Mouse (Mus musculus) liver, embryonic 12.5 days (tissue): ENCODE measurements around the gene Hibch. TPM values are rescaled to one million over a fixed set of nuclear protein-coding genes. Genes with fewer than 3 reads are reported as not detected.

Experiments
- ATAC-seq: fragments of 200-750 bp; cut with Nextera tagmentation; 2 replicates; pipeline ENCODE4 v1.8.0; 2017; ENCODE audit warnings: moderate number of reproducible peaks, mild to moderate bottlenecking, moderate library complexity
- H3K27ac ChIP-seq: fragments of 300-500 bp; sonication (generic); 2 replicates; pipeline ENCODE4 v1.5.1; 2016; ENCODE audit warnings: mild to moderate bottlenecking
- H3K27me3 ChIP-seq: fragments of 300-500 bp; sonication (generic); replicated peaks from 2 replicates; pipeline ENCODE4 v1.6.1; 2016; ENCODE audit warnings: mild to moderate bottlenecking, moderate library complexity
- H3K36me3 ChIP-seq: fragments of 300-500 bp; sonication (generic); 2 replicates; pipeline ENCODE4 v1.6.1; 2016; ENCODE audit warnings: mild to moderate bottlenecking, moderate library complexity
- H3K4me1 ChIP-seq: fragments of 300-500 bp; sonication (generic); 2 replicates; pipeline ENCODE4 v1.6.1; 2016
- H3K4me2 ChIP-seq: fragments of 300-500 bp; sonication (generic); 2 replicates; pipeline ENCODE4 v1.6.1; 2016; ENCODE audit warnings: mild to moderate bottlenecking, moderate library complexity
- H3K4me3 ChIP-seq: fragments of 300-500 bp; sonication (generic); 2 replicates; pipeline ENCODE4 v1.5.1; 2016; ENCODE audit warnings: mild to moderate bottlenecking, moderate library complexity
- H3K9ac ChIP-seq: fragments of 300-500 bp; sonication (generic); 2 replicates; pipeline ENCODE4 v1.6.1; 2016; ENCODE audit warnings: mild to moderate bottlenecking, moderate library complexity
- H3K9me3 ChIP-seq: fragments of 300-500 bp; sonication (generic); replicated peaks from 2 replicates; pipeline ENCODE4 v1.6.1; 2016; ENCODE audit warnings: mild to moderate bottlenecking, moderate library complexity
- WGBS: fragments of 180-500 bp; shearing (Covaris S2); methylation state at CpG from one replicate; pipeline ENCODE4 v1.1.7; 2016; ENCODE audit not compliant: insufficient replicate concordance; 5-methylcytosine and 5-hydroxymethylcytosine counted together
- polyA plus RNA-seq: library from polyadenylated mRNA; unstranded; fragments of >200 nt; fragmentation: Nextera tagmentation; extraction: Ambion mirVana; gene quantifications from 2 replicates; pipeline ENCODE4 v1.2.1, GENCODE M21; 2016

Gene Hibch
- polyA plus RNA-seq, 1 experiment from 2014 or later = 20.4 TPM

- peaks cover 14% of the 10 kb centered on the region; the same call in 1 of the 2 replicates for H3K4me1 ChIP-seq
- no peak for ATAC-seq
- H3K4me3 ChIP-seq = no peak overlapping the region
- 55% methylated on average over 4 of the region's 4 CpGs for WGBS
- no peaks in the 10 kb centered on the region for H3K9me3 ChIP-seq
- no peak overlapping the region for H3K4me2 ChIP-seq
- no peaks in the 10 kb centered on the region for H3K36me3 ChIP-seq
- H3K27me3 ChIP-seq = peaks cover 24% of the 10 kb centered on the region; the same call in 1 of the 2 replicates
- no peak overlapping the region for H3K27ac ChIP-seq
- no peak overlapping the region for H3K9ac ChIP-seq
Measured at GRCm38 (mm10) chr1:52956746-52957145, 112.0 kb downstream of the Hibch start.

GRCm38 (mm10) chr1:52960191-52960590 lies 115.5 kb downstream of the Hibch start:
- no peak overlapping the region for H3K4me3 ChIP-seq
- WGBS = 55% methylated on average over 6 of the region's 6 CpGs
- H3K27me3 ChIP-seq = no peaks in the 10 kb centered on the region
- H3K4me1 ChIP-seq = no peaks in the 10 kb centered on the region
- no peak overlapping the region for H3K4me2 ChIP-seq
- no peak for ATAC-seq
- H3K27ac ChIP-seq = no peak overlapping the region
- H3K9ac ChIP-seq = no peak overlapping the region
- no peaks in the 10 kb centered on the region for H3K9me3 ChIP-seq
- no peaks in the 10 kb centered on the region for H3K36me3 ChIP-seq

- H3K9ac ChIP-seq = no peak overlapping the region
- no peaks in the 10 kb centered on the region for H3K4me1 ChIP-seq
- H3K9me3 ChIP-seq = no peaks in the 10 kb centered on the region
- WGBS = 45% methylated on average over 2 of the region's 2 CpGs
- H3K27ac ChIP-seq = no peak overlapping the region
- H3K4me2 ChIP-seq = no peak overlapping the region
- ATAC-seq = no peak
- no peak overlapping the region for H3K4me3 ChIP-seq
- H3K36me3 ChIP-seq = no peaks in the 10 kb centered on the region
- no peaks in the 10 kb centered on the region for H3K27me3 ChIP-seq
Measured at GRCm38 (mm10) chr1:52963097-52963496, 118.4 kb downstream of the Hibch start.

GRCm38 (mm10) chr1:52964581-52964980 lies 119.9 kb downstream of the Hibch start:
- no peak for ATAC-seq
- Histone ChIP-seq H3K27ac (no peak overlapping the region), H3K9me3 (no peaks in the 10 kb centered on the region), H3K36me3 (no peaks in the 10 kb centered on the region), H3K4me2 (no peak overlapping the region), H3K27me3 (no peaks in the 10 kb centered on the region), H3K4me3 (no peak overlapping the region), H3K4me1 (no peaks in the 10 kb centered on the region), H3K9ac (no peak overlapping the region)
- 70% methylated on average over 8 of the region's 8 CpGs for WGBS

Other genes starting within 250 kb of the Hibch start
- gene Nemp2, start 214.2 kb upstream of the Hibch start, polyA plus RNA-seq = 2.8 and 3.4 TPM in 2 replicates
- gene Mfsd6, start 117.5 kb upstream of the Hibch start, polyA plus RNA-seq = 0.25 and 0.59 TPM in 2 replicates
- 5.4 and 6.2 TPM in 2 replicates for gene Inpp1, start 27.2 kb upstream of the Hibch start, polyA plus RNA-seq
- 7.5 and 8.0 TPM in 2 replicates for gene 1700019D03Rik, start 175.2 kb downstream of the Hibch start, polyA plus RNA-seq
- 0.07 and 0.22 TPM in 2 replicates for gene Mstn, start 216.7 kb downstream of the Hibch start, polyA plus RNA-seq